Mouse (Mus musculus): ENCODE measurements around the gene Bdp1.
A peak's percentile ranks its signal among the peaks of the same experiment; 100 is the strongest.

The Bdp1 gene

GRCm38 (mm10) chr13:100103748-100104254 lies at the start of gene Bdp1:
Gene Bdp1, minus strand, starts transcription at chr13:100104070.
- DNase-seq (ENCODE audit: low spot score in 2 of 2) = peak; percentile 96 to 97

- no peak for DNase-seq (ENCODE audit: low spot score in 2 of 2)
Measured at GRCm38 (mm10) chr13:100152659-100153058, 48.8 kb upstream of the Bdp1 start.

- no peak for DNase-seq (ENCODE audit: low spot score in 2 of 2)
Measured at GRCm38 (mm10) chr13:100141646-100142314, 37.9 kb upstream of the Bdp1 start.

GRCm38 (mm10) chr13:100125258-100125643 lies 21.4 kb upstream of the Bdp1 start:
- no peak for DNase-seq (ENCODE audit: low spot score in 2 of 2)

GRCm38 (mm10) chr13:100124423-100125257 lies 20.8 kb upstream of the Bdp1 start, which contains the start of gene Smn1:
Gene Smn1, plus strand, starts transcription at chr13:100124852.
- DNase-seq (ENCODE audit: low spot score in 2 of 2) = peak; percentile 96

GRCm38 (mm10) chr13:100123970-100124369 lies 20.1 kb upstream of the Bdp1 start:
- no peak for DNase-seq (ENCODE audit: low spot score in 2 of 2)

GRCm38 (mm10) chr13:100112218-100112972 lies 8.5 kb upstream of the Bdp1 start:
- no peak for DNase-seq (ENCODE audit: low spot score in 2 of 2)

- DNase-seq (ENCODE audit: low spot score in 2 of 2) = peak; percentile 83 to 87
Measured at GRCm38 (mm10) chr13:100107652-100108472, 4.0 kb upstream of the Bdp1 start, which contains the start of gene Serf1. Gene Serf1, plus strand, starts transcription at chr13:100108012.

- DNase-seq (ENCODE audit: low spot score in 2 of 2) = no peak
Measured at GRCm38 (mm10) chr13:100103052-100103658, 715 bp downstream of the Bdp1 start.

- no peak for DNase-seq (ENCODE audit: low spot score in 2 of 2)
Measured at GRCm38 (mm10) chr13:100098808-100099207, 5.1 kb downstream of the Bdp1 start.

GRCm38 (mm10) chr13:100071473-100071872 lies 32.4 kb downstream of the Bdp1 start:
- no peak for DNase-seq (ENCODE audit: low spot score in 2 of 2)

GRCm38 (mm10) chr13:100067821-100068220 lies 36.0 kb downstream of the Bdp1 start:
- DNase-seq (ENCODE audit: low spot score in 2 of 2) = no peak

- no peak for DNase-seq (ENCODE audit: low spot score in 2 of 2)
Measured at GRCm38 (mm10) chr13:100063936-100064335, 39.9 kb downstream of the Bdp1 start.

- DNase-seq (ENCODE audit: low spot score in 2 of 2) = peak in 1 of 2 experiments; percentile 25
Measured at GRCm38 (mm10) chr13:100057738-100058137, 46.1 kb downstream of the Bdp1 start.

- DNase-seq (ENCODE audit: low spot score in 2 of 2) = no peak
Measured at GRCm38 (mm10) chr13:100026013-100026412, 77.9 kb downstream of the Bdp1 start.

GRCm38 (mm10) chr13:100016891-100017290 lies 87.0 kb downstream of the Bdp1 start:
- DNase-seq (ENCODE audit: low spot score in 2 of 2) = no peak

- no peak for DNase-seq (ENCODE audit: low spot score in 2 of 2)
Measured at GRCm38 (mm10) chr13:100015937-100016336, 87.9 kb downstream of the Bdp1 start.

- peak; percentile 93 to 94 for DNase-seq (ENCODE audit: low spot score in 2 of 2)
Measured at GRCm38 (mm10) chr13:100014906-100015895, 88.7 kb downstream of the Bdp1 start, which contains the start of gene Mccc2. Gene Mccc2, minus strand, starts transcription at chr13:100015639.

GRCm38 (mm10) chr13:100005911-100006496 lies 97.9 kb downstream of the Bdp1 start:
- no peak for DNase-seq (ENCODE audit: low spot score in 2 of 2)
